Mouse (Mus musculus) G1E (cell line): ENCODE measurements around the gene Olfr582.

ENCODE experiments used
- CTCF ChIP-seq: IDR thresholded peaks from 2 replicates; pipeline ENCODE4 v1.5.1; 2012; ENCODE audit warnings: low read depth, low read length, inconsistent platforms, mixed read lengths
- GATA1 ChIP-seq: IDR thresholded peaks from 2 replicates; pipeline ENCODE4 v1.6.1; 2012; ENCODE audit warnings: borderline replicate concordance, low read length, inconsistent platforms, mixed read lengths
- GATA2 ChIP-seq: IDR thresholded peaks from 2 replicates; pipeline ENCODE4 v1.6.1; 2012; ENCODE audit warnings: low read depth, low read length, inconsistent platforms, borderline replicate concordance

DNA sequence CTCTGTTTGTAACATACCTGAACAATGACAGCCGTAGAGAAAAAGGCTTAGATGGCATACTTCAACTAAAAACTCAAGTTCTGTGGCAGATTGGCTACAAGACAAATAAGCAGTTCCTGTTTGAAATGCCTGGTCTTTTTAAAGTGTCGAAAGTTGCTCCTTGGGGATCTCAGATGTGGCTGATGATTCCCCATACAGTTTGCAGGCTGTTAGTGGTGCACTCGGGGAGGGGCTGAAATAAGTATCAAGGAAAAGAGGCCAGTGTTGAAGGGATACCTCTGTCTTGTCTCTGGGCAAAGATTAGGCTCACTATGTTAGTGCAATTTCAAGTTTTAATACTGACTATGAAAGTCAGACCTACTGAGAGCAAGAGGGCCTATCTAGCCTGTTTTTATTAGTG lies 48.6 kb upstream of the Olfr582 start, which contains the start of gene Olfr578:
- TF ChIP-seq CTCF, result no peak
- TF ChIP-seq GATA2, result no peak
- TF ChIP-seq GATA1, result no peak
